Mouse (Mus musculus) kidney, adult 2 months (tissue): ENCODE measurements at regions not wholly inside any gene's neighbourhood (a gene's known extent, or its start where the extent isn't known, plus 50 kb on each side); places are given as distances from the start of the nearest gene placed in this dataset.

ENCODE experiments used
- CTCF ChIP-seq: fragments of 200-500 bp; conservative IDR thresholded peaks from 2 replicates; pipeline ENCODE4 v1.5.1; 2011; ENCODE audit warnings: low read depth, mild to moderate bottlenecking, control low read depth, low read length, moderate library complexity, mixed read lengths; ENCODE audit not compliant: insufficient read depth, insufficient read length
- POLR2A ChIP-seq: fragments of 200-500 bp; IDR thresholded peaks from one replicate; pipeline ENCODE4 v1.6.1; 2011; ENCODE audit warnings: low read depth, low read length, control low read depth

- TF ChIP-seq POLR2A (no peak), CTCF (no peak)
Measured at GRCm38 (mm10) chr12:30434892-30435291, 61.7 kb upstream of the Sntg2 start.
